Mouse (Mus musculus): ENCODE measurements around the gene Wnt5a.

Wnt5a gene

DNA sequence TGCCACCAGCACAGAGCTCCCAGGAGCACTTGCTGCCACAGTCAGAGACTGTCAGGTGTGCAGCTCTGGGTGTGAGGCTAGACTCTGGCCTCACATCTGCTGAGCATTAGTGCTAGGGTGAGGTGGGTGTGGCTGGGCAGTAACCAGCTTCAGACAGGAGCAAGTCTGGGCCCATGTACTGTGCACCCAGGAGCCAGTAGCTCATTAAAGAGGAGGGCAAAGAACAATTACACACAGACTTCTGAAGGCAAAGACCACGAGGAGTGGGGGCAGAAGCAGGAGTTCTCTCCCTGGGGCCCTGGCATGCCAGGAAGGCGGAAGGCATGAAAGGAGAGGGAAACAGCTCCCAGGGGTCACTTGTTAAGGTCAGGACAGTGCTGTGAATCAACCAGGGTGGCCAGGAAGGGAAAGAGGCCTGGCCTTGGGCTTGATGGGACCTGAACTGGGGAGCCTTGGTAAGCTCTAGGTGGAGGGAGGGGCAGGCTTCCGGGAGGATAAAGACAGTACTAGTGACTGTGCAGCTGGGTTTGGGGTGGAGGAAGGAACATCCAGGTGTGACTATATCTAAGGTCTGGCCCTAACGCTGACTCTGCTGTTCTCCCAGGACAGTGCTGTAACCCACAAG, 37.7 kb downstream of the Wnt5a start:
- no peak for ATAC-seq (ENCODE audit: insufficient number of reproducible peaks, low FRiP score, low TSS enrichment)

DNA sequence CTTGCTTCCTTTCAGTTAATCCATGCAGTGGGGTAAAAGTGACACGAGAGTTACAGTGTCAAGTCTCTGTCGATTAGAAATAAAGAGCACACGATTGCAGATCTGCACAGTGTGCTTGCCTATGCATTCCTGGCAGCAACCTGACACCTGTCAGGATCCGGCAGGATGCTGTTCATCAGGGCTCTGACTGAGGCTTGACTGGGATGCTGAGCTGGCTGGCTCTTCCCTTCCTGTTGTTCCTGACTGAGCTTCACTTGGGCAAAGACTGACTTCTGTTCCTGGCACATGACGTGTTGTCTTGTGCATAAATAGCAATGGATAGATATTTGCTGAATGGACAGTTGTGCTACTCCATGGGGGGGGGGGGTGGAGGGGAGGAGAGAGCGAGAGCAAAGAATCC, 57.3 kb downstream of the Wnt5a start:
- ATAC-seq (ENCODE audit: insufficient number of reproducible peaks, low FRiP score, low TSS enrichment) = no peak
